Mouse (Mus musculus) MN1 (cell line): Measurements from ENCODE around the gene Abtb2.

ENCODE experiments used
- DNase-seq: peaks from one replicate; pipeline ENCODE4 v3.0.0-alpha.2; 2016; ENCODE audit warnings: low spot score

Gene Abtb2

DNA sequence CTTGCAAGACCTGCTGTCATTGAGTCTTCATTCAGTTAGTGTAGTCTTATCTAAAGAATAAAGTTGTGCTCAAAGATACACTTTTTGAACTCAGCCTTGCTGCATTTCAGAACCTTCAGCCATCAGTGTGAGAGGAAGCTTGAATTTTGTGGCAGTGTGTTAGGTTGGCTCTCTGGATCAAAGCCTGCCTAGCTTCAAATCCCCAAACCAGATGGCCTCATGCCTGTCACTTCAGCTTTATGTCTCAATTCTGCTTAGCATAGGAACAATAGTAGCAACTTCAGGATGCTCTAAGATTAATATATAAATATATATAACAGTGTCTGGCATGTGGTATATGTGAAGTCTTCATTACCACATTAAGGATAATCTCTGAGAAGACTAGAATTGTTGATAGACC is 121.8 kb downstream of the Abtb2 start:
- DNase-seq: peak; percentile 42

DNA sequence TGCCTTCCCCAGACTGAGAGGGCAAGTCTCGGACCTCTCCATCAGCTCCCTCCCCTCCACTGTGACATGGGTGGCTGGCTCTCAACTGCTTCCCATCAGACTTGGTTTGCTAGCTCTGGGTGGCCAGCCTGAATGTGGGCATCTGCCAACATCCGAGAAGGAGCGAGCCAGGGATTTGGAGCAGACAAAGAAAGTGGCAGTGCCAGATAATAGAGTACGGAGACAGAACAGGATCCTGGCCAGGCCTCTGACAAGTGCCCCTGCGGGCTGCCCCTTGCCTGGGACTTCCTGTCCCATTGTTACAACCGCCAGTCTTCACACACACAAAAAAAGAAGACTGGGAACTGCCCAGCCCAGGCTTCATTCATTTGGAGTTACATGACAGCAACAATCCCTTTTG is 124.3 kb downstream of the Abtb2 start:
- DNase-seq: peak; percentile 58

DNA sequence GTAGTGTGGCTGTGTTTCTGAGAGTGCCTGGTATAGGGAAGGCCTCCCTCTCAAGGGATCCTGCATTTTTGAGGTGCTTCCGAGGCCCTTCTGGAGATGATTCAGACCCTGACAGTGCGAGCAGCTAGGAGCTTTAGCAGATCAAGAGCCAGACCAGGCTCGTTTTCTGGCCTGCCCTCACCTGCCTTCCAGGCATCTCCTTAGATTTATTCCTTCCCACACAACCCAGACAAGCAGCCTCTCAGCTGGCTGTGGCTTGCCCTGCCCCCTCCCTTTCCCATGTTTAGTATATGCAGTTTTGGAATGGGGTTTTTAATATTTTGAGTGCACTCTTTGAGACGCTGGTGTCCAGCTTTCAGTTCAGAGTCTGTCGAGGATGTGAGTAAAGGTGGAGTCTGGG is 124.7 kb downstream of the Abtb2 start:
- no peak for DNase-seq

DNA sequence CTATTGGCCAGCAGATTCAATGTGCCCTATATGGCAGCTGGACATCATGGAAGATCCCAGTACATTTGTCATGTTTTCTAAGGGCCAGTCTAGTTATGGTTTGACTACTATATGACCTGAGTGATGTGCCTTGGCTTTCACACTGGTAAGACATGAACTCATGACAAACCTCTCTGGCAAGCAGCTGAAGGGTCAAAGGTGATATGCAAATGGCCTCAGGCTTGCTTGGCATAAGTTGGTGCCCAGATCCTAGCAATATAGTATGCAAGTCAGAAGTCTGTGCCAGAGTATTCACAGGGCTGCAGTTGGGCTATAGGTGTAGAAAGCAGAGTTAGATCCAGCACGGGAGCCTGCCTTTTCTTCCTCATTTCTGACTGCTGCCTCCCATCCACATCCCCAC is 125.2 kb downstream of the Abtb2 start:
- no peak for DNase-seq

DNA sequence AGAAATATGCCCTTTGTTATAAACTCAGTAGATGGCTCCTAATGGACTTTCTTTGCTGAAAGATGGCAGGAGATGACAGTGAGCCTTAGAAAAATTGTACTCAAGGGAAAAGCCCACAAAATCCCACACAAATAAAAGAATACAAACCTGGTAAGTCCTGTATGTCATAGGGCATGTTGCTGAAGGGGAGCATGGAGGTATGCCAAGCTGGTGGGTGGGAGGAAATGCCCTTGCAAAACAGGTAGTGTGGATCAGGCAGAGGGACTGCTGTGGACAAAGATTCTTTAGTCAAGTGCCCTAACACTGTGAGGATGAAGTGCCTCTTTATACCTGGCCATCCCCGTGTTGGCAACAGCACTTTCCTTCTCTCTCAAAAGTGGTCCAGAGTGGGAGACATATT is 126.7 kb downstream of the Abtb2 start:
- no peak for DNase-seq

DNA sequence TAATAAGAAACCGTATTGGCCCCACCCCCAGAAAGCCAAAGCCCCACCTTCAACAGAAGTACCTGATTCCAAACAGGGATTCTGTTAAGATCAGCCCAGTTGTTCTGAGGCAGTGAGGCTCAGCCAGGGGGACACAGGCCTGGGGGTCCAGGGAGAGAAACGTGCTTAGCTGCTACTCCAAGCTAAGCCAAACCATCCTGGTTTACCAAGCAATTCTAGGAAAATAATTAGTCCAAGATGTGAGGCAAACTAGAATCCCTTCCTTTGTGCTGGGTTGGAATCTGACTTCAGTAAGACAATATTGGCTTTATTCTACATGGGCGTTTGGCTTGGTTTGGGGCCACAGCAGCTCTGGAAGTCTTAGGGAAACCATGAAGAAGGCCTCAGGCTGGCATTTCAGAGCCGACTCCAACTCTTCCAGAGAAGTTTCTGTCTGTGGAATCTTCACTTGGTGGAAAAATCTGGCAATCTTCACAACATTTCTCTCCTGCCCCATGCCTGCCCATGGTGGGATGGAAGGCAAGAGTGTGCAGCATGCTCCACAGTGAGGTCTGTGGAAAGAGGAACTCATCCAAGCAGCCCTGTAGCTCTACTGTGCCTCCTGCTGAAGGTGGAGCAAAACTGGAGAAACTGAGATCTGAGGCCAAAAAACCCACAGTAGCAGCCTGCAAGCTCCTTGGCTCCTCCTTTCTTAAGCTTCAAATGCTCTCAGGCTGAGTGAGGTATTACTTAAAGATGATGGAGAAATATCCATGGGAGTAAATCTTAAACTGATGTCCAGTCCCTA is 128.9 kb downstream of the Abtb2 start:
- DNase-seq: no peak

DNA sequence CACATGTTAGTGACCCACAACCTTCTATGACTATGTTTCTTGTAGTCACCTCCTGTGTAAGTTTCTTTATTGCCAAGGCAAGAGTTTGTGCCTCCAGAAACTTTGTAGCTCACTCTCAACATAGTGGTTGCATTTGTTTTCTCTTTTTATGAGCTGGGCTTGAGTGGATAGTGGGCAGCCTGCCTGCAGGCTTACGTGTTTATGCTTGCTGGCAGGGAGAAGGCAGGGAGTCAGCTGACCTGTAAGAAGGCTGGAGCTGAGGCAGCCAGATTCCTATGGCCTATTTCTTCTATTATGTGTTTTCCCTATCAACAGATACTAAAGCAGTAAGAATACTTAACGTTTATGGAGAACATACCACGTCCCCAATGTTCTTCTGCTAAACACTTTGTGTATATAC is 130.1 kb downstream of the Abtb2 start:
- DNase-seq: no peak

DNA sequence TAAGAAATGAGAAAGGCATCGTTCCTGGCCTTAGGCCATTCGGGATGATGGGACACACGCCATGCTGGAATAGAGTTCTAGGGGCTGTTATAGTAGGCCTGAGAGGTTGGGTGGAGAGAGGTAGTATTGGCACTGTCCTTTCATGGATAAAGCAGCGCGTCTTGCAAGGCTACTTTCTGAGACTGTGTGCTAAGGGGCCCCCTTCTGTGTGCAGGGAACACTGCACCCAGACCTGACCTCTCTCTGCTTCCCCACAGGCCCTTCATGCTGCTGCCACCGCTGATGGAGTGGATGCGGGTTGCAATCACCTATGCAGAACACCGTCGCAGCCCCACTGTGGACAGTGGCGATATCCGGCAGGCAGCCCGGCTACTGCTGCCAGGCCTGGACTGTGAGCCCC is 134.4 kb downstream of the Abtb2 start:
- DNase-seq: no peak

DNA sequence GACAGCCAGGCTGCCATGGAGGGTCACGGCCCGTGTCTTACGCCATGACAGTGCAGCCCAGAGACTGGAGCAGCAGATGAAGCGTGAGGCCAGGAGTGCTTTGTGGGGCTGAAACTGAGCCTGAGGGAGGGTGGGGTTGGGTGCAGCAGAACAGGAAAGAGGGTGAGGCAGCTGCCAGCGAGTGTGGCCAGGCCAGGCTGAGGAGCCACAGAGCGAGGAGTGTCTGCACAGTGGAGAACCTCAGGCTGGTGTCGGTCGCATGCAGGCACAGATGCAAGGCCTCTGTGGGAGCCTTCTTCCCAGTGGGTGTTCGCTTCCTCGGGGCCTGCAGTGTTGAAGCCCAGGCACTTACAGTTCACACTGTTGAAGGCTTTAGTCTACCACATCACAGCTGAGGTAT is 137.2 kb downstream of the Abtb2 start:
- DNase-seq: no peak

DNA sequence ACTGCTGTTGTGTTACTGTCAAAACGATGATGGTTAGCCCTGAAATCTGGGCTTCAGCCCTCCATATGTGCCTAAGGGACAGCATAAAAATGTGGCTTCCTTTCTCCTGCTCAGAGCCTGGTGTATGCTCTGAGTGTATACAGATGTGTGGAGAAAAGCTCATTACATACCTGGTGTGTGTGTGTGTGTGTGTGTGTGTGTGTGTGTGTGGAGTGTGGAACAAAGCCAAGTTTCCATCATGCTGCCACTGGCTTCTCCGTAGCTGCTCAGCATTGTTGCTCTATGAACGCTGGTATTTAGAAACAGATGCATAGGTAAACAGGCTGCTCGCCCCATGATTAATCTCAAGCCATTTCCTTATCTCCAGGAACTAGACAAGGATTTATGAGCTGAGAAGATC is 137.8 kb downstream of the Abtb2 start:
- DNase-seq: no peak

DNA sequence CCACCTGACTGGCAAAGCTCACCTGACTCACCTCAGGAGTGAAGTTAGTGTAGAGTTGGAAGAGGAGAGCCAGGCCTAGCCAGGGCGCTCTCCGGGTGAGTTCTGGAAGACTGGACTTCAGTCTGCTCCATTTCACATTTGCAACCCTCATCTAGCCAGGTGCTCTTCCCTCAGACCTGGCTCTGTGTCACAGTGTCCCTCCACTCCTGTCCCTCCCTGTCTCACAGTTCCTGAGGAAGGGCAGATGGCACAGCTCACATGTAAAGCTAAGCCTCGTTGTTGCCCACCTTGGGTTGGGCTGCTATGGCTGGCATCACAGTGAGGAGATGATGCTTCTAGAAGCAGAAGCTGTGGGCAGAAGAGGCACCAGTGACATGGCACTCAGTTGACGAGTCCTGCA is 139.7 kb downstream of the Abtb2 start:
- no peak for DNase-seq

DNA sequence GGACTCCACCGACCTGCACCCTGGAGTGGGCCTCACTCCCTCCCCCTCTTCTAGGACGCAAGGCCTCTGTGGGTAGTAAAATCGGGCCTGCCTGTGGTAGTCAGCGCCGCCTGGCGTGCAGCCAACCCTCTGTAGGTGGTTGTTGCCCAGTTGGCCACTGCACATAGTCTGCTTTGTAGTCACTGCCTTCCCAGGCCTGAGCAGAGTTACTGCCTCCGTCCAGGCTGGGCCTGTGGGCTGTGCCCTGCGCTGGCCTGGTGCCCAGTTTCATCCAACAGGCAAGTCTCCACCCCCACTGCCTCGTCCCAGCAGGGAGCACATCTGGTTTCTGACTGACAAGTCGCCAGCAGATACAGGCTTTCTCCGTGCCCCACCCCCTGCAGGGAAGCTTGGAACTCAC is 140.1 kb downstream of the Abtb2 start:
- peak; percentile 96 for DNase-seq

DNA sequence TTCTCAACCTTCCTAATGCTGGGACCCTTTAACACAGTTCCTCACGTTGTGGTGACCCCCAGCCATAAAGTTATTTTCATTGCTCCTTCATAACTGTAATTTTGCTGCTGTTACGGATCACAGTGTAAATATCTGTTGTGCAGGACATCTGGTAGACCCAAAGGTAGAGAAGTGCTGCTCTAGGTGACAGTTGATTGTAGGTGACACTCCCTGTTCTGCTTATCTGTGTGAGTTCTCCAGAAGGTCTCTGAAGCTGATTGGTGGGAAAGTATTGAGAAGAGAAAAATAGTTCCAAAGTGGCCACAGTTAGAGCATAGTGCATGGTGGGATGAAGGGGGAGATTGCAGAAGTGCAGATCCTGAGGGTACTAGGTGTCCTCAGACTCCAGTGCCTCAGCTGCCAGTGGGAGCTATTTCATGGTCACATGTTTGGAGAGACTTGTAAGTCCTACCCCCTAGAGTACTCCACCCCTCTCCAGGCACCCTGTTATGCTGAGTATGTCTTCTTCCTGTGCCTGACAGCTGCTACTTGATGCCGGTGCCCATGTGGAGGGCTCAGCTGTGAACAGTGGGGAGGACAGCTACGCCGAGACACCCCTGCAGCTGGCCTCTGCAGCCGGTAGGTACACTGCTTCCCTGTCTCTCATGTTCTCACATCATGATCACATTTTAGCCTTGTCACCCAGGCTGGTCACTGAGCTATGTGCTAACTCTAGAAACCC is 141.1 kb downstream of the Abtb2 start:
- DNase-seq: no peak

DNA sequence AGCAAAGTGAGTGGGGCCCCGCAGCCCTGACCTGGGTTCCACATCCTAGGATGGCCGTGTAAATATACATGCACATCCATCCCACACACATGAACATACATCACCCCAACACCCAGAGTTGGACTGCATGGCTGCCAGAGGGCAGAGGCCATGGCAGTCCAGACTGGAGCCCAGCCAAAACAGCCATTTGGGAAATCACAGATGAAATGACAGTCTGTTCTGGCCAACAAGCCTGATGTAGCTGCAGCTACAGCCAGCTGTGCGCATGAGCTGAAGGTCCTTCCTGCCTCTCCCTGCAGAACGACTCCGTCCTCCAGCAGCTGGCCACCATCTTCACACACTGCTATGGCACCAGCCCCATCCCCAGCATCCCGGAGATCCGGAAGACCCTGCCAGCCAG is 144.7 kb downstream of the Abtb2 start:
- peak; percentile 54 for DNase-seq

DNA sequence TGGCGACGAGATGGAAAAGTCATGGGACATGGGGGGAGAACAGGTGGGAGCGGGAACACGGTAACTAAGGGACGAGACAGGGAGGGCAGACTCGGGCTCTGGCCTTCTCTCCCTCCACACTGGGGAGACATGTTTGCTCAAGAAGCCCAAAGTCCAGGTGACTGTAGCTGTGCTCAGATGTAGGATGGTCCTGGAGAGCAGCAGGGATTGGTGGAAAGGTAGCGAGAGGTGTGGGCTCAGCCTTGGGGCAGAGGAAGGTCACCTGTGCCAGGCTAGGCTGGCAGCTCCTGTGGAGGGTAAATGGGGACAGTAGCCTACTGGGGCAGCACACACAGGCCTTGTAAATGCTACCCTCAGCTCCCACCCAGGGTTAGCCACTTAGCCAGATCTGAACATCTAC is 147.7 kb downstream of the Abtb2 start:
- DNase-seq: no peak

DNA sequence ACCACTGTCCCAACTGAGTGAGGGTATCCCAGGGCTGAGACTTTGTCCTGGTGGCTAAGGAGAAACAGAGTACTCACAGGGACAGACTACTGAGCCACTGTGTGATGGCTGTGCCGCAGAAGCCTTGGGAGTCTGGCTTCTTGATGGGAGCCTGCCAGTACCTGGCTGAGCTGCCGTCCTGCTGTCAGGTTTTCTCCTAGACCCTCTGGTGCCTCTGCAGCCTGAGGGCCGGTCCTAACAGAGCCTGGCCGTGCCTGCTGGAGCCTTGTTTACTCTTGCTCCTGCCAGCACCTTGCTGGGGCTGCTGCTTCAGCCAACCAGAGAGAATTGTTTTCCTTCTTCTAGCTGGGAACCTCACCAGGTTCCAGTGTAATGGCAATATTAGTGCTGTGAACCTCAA is 148.3 kb downstream of the Abtb2 start:
- no peak for DNase-seq

DNA sequence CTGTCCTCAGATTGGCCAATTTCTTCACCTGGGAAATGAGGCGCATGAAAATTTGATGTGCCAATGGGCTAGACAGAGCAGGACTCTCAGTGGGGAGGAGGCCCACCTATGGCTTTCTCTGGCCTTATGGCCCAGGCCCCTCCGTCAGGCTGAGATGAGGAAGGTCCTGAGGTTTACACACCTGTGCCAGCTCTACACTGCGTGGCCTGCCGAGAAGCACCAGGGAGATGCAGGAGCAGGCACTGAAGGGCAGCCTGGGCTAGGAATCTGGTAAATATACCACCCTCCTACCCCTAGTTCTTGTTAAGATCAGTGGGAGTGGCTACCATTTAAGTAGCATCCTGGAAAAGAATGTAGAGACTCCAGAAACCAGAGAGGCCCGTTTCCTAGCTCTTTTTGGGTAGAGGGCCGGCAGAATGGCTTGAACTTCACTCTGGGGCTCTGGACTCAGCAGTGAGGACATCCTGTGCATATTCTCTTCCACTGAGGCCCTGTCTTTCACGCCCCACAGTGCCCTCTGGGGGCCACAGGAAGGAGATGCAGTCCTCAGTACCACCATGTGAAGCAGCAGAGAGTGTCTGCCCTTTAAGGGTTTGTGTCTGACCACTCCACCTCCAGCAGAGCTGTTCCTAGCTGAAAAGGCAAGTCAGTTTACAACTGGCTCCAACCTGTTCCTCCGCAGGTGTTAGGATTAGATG is 152.6 kb downstream of the Abtb2 start:
- DNase-seq: peak; percentile 74

DNA sequence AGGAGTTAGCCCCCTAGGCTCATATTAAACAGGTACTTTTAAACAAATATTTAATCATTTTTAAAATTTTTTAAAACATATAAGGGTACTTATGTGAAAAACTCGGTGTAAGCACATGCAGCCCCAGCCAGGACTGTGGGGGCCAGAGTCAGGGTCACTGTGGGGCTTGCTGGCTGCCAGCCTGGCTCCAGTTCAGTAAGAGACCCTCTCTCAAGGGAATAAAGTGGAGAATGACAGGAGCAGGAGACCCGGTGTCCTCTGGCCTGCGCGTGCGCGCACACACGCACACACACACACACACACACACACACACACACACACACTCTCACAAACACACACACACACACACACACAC is 153.2 kb downstream of the Abtb2 start:
- DNase-seq: no peak

DNA sequence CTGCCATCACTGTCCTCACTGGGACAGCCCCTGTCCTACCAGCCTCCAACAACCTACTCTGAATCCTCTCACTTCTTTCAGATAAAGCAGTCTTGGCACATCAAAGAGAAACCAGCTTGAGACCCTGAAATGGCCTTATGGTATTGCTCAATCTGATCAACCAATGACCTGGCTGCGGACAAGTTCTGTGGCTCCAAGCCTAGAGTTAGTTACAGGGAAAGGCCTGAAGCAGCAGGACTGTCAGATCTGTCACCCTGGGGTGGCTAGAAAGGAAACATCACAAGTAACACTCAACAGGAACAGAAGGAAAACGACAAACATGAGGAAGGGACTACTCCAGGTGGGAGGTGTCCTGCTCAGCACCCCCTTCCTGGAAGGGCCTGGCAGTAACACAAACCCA is 158.4 kb downstream of the Abtb2 start:
- DNase-seq: no peak

DNA sequence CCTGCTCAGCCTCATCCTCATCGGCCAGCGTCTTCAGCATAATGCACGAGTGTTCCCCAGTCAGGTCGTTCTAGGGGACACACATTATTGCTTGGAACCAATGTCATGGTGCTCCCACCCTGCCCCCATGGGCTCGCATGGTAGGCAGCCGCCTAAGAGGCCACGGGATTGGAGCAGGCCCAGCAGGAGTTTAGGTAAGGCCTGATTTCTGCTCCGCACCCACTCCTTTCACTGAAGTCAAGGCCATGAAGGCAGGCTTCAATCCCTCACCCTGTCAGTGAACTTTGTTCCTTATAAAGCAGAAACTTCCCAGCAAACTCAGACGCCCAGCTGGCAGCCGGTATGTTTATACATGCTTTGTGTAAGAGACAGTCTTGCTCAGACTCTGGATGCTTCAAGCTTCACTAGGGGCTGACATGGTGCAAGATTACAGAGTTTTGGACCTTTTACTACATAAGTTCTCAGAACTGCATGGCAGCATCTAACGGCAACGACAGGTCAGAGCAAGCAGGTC is 162.0 kb downstream of the Abtb2 start:
- no peak for DNase-seq

DNA sequence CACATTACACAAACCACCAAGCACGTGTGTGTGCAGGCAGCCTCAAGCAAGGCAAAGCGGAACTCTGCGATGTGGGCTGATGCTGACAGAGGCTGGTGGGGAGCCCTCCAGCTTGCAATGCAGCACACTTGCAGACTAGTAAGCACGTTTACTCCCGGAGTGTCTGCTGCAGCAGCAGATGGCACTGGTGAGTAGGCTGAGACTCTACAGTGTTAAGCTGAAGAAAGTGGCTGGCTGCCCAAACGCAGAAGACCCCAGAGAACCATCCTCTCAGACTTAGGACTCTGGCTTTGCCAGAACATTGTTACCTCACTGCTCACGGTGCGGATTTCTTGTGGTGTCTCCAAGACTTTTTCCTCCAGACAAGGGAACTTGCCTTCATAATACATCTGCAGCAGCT is 164.9 kb downstream of the Abtb2 start:
- DNase-seq: no peak

DNA sequence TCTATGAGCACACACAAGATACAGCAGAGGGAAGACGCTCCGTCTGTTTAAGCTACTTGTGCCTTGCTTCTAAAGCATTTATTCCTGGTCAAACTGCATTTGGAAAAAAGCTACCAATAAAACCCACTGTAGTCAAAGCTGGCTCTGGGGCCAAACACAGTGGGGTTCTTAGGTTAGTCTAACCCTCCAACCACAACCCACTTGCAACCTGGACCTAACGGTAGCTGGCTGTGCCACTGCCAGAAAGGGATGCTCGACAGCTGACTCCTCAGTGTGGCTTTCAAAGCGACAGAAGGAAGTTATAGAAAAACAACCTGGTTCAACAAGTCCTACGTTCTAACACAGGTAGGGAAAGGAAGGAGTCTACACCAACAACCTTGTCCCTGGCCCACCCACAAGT is 165.3 kb downstream of the Abtb2 start:
- DNase-seq: no peak

DNA sequence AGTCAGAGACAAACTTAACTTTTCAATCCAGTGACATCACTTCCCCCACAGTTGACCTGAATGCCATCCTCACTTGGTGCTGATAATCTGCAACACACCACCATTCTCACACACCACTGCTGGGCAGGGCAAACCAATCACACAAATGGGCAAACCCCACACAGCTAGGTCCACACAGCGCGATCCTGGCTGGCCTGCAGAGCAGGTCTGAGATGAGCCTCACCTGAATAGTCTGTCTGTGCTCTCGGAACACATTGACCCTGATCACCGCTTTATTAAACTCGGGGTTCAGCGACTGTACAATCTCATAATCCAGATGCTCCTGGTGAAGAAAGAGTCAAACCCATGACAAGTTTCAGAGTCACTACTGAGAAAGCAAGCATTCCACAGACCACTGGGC is 176.7 kb downstream of the Abtb2 start:
- DNase-seq: no peak
